Mouse (Mus musculus) hindlimb bud, embryonic 11.5 days (tissue): ENCODE results near the gene Oscp1.

ENCODE experiments used
- DNase-seq: peaks from one replicate; pipeline ENCODE4 v3.0.0-alpha.2; 2012; ENCODE audit warnings: low read depth, low spot score; ENCODE audit errors: extremely low spot score

Oscp1 gene

DNA sequence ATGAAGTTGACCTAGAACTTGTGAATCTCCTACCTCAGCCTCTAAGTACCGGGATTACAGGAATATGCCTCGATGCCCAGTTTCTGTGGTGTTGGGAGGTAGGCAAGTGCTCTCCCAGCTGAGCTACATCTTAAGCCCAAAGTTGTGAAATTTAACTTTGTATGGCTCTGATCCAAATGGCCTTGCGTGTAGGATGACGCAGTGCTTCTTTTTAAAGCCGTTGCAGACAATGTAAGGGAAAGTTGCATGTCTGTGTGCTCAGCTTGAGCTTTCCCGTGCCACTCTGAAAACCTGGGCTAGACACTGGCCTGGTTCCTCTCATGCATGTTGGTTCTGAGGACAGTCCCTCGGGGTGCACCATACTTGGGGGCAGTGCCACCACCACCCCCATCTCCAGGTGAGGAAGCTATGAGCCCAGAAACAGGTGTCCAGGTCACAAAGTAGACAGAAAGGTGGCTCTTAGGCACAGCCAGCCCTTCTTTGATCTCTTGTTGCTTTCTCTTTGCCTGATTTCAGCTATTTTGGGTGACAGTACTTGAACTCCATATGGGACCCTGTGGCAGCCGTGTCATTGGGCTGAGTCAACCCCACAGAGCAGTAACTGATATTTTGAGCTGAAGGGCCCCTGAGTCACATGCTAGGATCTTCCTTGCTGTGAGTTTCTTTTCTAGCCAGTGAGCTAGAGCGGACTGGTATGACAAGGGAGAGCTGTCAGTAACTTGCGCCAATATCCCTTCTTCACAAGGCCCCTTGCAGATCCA, 51.4 kb downstream of the Oscp1 start:
- no peak for DNase-seq

DNA sequence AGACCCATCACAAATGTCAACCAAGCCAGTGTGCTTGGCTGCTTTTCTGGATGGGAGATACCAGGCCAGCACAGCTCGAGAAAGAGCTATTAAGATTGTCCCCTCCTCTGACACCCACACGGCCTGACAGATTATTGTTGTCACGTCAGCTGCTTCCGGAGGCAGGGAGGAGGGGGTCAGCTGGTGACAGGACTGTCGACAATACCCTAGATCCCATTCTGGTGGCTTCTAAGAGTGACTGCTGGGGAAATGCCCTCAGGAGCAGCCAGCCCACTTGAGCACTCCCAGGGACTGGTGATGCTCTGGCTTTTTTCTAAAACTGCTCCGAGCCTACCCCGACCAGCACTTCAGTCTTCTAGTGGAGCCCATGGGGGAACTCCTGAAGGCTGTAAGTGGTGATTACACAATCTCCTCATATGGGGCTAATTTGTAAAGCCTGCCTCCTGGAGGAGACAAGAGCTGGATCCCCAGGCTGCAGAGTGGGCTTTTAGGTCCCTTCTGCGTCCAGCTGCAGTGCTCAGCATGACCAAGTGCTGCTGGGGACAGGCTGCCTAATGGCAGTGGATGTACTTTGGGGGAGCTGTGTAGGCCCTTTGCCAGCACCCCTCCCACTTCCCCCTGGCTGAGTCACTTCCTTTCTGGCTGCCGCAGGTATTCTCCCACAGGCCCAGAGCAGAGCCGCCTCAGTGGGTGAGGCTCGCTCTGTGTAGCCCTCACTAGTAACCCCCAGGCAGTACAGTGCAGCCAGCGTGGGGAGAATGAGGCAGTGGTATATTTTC, 52.2 kb downstream of the Oscp1 start:
- DNase-seq, result no peak

DNA sequence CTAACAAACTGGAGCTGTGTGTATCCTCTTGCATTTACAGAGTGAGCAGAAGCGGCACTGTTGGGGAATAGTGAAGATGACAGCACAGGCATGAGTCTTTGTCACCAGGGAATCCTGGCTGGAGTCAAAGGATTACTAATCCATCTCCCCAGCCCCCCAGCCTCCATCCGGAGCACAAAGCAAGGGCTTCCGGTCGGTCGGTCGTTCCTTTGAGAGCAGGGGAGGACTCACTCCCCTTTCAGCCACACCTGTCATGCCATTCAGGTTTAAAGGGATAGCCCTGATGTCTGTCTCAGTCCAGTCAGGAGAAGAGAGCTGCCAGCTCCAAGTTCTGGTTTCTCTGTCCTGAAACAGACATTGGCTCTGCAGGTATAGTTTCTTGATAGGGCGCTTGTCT, 52.8 kb downstream of the Oscp1 start:
- no peak for DNase-seq

DNA sequence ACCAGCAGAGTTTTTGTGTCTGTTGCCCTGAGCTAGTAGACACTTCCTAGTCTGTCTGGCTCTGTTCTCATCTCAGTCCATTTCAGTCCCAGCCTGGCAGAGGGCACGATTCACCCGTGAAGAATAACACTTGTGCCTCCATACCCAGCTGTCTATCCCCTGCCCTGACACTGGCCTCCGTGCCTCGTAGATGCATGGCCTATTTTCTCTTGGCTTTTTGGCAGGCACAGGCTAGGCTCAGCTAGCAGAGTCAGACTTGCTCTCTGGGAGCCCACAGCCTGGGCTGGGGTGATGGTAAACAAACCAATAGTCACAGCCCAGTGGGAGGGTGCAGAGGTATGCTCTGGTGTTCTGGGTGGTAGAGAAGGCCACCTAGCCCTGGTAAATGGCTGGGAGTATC, 54.9 kb downstream of the Oscp1 start:
- no peak for DNase-seq

DNA sequence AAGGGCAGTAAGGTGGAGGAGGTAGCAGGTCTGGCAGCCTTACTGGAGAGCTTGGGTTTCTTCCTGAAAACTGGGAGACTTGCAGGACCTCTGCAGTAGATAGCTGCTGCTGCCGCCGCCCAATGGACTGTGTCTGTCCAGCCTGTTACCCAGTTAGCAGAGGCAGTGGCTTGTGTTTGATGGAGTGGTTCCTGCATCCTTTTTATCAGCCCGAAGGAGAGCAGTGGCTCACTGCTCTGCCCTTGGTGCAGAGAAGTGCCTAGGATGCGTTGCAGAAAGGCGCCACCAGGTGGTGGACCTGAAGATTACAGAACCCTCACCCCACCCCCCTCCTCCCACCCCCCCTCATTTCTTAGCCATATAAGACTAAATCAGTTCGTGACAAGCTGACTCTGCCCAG, 55.6 kb downstream of the Oscp1 start:
- DNase-seq, result no peak

DNA sequence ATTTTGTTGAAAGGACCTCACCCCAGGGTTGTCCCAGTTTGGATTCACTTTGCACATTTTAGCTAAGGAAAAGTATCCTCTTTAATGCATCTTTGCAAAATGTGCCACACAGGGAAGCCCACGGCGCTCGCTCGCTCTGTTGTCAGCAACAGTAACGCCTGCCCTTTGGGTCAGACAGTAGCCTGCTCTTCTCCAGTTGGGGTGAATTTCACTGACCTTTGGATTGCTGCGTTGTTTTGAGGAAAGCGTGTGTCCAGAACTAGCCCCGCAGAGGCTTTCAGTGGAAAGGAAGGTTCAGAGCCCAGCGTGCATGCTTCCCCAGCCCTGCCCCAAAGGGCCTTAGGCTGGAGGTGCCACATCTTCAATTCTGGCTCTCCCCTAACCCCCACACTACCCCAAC, 57.0 kb downstream of the Oscp1 start:
- DNase-seq, result no peak

DNA sequence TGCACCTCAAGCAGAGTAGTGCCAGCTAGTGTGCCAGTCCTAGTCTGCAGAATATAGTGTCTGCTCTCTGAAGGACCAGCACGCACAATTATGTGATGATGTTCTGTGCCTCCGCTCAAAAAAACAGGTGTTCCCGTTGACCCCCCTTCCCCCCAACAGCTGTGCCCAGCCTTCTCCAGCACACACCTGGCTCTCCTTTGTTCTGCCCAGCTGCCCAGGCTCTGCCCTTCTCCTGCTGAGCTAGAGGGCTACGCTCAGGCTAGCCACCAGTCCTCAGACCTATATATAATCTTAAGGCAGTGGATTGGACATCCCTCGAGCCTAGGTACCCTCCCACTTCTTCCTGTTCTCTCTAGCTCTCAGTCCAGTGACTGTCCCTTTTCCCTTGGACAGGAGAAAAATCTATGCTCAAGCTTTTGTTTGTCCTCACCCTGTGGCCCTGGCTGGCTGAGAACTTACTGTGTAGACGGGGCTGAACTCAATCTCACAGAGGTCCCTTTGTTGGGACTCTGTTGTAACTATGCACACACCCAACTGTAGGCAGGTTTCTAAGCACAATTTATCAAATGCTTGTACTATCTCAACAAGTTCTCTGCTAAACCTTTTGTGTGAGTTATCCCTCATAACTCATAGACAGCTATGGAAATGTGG, 57.6 kb downstream of the Oscp1 start:
- DNase-seq, result no peak

DNA sequence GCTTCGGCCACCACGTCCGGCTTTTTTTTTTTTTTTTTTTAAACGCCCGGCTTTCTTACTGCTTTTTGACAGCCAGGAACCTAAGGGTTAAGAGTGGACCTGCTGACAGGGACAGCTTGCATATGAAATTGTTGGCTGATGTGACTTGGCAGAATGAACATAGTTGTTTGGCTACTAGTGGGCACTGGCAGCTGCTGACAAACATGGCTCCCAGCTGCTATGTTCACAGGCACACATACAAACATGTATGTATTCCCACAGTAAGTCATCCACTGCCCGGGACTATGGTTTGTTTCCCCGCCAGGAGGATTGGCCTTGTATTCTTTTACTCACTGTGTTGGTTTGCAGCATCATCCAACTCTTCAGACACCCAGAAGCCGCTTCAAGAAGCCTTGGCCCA, 58.8 kb downstream of the Oscp1 start:
- no peak for DNase-seq

DNA sequence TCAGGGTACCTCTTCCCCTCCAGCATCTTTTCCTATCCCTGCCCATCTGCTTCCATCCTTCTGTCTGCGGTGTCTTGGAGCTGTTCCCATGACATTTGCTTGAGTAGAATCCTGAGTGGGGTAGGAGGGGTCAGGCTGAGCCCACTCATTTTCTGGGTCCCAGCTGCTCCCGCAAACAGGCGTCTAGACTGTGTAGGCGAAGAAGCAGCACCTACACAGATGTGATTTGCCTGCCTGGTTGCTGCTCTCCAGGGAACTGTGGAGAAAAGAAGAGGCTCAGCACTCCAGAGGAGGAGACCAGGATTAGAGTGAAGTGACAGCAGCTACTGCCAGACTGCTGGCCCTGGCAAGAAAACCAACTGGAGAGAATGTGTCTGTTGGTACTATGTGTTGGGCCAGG, 60.3 kb downstream of the Oscp1 start:
- no peak for DNase-seq

DNA sequence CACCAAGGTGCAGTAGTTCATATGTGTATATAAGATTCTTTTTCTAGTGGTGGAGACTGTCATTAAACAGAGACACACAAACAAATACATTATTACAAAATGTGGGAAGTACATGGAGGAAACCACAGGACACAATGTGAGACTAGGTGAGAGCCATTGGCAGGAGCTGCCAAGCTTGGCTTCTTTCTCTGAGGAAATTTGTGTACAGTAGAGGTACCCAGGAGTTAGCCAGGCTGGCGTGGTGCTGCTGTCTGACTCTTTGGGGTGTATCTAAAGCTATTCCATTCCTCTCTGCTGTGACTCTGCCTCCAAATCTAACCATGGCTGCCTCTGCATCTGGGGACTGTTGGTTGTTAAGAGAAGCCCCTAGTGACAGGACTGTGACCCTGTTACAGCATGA, 60.7 kb downstream of the Oscp1 start:
- DNase-seq, result no peak

DNA sequence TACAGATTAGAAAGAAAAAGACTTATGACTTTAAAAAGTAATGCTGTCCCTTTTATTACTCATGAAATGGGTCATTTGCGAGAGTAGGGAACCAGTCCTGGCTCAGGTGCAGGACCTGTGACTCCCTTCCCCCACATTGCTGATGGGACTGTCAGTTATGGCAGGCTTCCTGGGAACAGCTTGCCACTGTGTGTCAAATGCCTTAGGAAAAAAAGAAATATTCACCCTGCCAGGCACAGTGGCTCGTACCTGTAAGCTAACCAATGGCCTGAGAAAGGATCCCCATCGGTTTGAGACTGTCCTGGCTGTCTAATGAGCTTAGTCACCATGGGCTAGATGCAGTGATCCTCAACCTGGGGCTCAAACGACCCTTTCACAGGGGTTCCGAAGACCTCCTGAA, 61.7 kb downstream of the Oscp1 start:
- no peak for DNase-seq

DNA sequence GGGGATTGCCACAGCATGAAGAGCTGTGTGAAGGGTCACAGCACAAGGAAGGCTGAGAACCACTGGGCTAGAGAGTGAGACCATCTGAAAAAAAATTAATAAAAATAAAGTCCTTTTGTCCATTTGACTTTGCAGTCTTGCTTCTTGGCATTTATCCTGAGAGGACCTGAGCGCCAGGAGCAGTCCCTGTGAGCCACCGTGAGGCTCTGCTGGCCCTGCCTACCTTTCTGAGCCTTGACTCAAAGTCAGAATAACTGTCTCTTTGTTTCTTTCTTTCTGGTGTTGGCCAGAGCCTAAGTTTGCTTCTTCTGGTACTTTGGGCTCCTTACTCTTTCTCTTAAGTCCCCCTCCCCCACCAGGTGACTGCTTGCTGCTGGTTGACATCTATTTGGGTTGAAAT, 62.1 kb downstream of the Oscp1 start:
- no peak for DNase-seq

DNA sequence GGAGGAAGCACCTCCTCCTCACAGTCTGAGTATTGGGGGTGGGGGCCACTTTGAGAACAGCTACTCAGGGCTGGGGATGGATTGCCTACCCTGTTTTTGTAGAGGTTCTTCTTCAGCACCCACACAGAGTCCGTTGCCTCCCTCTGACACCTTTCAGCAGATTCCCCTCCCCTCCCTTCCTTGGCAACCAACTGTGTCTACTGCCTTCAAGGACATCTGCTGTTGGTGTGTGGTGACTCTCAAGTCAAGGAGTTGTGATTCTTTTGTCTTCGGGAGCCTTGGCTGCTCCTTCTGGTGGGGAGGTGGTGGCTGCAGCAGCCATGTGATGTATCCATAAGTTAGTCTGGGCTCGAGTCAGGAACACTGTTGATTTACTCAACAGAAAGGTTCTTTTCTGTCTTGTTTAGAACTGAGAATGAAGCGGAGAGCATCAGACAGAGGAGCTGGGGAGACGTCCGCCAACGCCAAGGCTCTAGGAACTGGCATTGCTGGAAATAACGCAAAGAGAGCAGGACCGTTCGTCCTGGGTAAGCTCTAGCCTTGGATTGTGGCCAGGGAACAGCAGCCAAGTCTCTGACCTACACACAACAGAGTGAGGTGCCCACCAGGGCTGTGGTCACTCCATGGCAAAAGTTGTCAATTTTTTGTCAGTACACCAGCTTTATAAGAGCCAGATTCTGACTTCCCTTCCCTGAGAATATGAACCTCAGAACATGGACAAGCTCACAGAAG, 65.1 kb downstream of the Oscp1 start:
- DNase-seq, result no peak

DNA sequence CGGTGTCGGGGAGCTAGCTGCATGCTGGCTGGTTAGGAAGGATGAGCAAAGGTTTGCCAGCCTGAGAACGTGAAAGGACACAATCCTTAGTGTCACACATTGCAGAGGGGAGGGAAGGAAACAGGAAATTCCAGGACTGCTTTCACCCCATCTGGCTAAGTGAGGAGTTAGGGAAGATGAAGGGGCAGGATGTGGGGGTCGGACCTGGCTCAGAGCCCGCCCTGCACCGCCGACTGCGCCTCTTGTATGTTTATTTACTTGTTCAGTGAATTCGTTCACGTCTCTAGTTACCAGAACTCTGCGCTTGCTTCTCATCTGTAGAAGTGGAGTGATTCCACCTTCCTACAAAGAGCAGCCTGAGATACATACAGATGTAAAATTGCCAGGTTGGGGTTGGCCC, 72.1 kb downstream of the Oscp1 start:
- DNase-seq, result no peak

DNA sequence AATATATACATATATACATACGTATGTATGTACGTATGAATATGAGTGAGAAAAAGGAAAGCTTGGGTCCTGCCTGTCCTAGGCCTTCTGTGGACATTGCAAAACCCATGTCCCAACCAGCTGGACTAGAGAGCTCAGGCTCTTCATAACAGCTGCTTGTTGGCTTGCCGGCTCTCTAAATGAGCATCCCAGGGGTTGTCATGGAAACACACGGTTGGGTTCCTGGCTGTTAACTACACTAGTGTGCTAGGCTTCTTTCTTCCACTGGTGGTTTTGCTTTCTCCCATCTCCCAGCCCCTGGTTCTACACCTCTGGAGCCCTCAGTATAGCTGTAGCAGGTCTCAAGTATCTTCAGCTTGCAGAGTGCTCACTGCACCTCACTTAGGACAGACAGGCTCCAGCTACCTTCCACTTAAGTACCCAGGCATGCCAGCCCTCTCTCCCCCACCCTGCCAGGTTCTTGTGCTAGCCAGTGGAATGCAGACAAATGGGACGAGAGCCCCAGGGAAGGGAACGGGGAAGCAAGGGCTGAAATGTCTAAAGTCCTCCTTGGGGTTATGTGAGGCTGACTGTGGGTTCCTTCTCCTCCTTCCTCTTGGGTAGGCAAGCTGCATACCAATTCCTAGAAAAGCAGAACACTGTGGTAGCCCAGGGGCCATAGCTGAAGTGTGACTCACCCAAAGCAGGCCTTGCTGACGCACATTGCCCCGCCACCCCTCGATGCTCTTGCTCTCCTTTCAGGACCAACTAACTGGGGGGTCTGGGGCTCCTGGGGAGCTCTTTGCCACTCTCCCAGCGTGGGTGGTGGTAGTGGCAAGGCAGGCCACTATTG, 73.1 kb downstream of the Oscp1 start:
- no peak for DNase-seq

DNA sequence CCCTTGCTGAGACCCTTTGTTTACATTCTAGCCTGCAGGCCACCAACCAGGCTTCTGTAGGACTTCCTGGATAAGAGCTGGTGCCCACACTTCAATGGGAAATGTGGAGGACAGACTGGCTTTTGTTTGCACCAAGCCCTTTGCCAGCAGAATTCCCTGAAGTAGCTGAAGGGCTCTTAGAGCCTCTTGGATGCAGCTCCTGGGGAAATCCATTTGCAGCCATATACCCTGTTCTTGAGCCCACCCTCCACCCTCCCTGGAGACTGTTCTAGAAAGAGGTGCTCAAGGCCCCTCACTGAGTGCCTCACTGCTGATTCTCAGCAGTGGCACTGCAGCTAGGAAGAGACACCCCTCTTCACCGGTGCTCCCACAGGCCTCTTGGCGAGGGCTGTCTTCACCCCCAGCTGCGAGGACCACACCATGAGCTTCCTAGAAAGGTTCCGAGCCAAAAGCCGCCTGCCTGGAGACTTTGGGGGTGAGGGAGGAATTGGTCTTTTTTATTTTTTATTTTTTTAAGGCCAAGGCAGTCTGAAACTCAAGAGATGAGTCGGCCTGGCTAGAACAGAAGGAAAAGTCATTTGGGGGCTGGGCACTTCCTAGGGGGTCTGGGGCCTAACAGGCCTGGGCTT, 74.4 kb downstream of the Oscp1 start:
- DNase-seq, result no peak

DNA sequence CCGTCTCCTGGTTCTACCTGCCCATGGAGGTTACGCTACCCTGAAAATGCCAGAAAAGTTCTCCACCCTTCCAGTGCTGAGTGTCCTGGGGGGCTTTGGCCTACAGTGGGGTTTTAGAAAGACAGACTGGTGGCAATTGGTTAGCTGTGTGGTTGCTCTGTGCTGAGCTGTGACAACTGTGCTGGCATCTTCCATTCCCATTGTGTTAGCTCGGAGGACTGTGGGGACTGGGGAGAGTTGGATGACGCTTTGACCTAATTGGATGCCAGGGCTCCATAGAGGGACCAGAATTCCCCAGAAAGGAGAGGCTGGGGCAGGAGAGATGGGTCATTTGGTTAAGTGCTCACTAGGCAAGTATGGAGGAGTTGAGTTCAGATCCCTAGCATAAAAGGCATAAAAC, 75.9 kb downstream of the Oscp1 start:
- no peak for DNase-seq

DNA sequence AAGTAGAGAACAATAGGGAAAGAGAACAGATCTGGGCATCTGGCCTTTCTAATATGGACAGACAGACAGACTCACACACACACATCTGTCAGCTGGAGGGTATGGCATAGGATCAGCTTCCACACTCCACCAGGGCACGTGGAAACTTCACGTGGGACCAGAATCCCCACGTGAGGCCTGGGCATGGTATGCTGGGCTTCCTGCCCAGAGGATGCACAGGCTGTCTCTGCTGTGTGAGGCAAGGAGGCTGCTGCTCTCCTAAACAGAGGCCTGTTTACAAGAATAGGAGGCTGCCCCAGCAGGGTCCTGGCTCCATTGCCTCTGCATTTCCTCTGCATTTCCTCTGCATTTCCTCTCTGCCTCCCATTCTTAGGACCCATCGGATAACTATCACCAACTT, 76.3 kb downstream of the Oscp1 start:
- no peak for DNase-seq

DNA sequence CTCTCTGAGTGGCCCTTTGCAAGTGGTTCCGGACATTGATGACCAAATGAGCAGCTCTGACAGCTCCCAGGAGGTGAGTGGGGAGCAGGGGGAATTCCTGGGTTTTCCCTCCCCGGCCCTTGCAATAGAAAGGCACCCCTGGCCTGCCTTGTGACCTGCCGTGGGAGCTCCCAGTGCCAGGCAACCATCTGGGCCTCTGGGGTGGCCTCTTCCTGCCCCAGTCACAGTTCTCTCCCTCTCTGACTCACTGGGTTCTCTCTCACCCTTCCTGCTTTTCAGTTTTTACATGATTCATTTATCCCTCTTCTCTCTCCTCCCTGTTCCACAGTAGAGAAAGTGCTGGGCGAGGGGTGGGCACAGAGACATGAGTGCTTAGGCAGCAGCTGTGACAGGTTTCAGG, 79.4 kb downstream of the Oscp1 start:
- DNase-seq, result no peak

DNA sequence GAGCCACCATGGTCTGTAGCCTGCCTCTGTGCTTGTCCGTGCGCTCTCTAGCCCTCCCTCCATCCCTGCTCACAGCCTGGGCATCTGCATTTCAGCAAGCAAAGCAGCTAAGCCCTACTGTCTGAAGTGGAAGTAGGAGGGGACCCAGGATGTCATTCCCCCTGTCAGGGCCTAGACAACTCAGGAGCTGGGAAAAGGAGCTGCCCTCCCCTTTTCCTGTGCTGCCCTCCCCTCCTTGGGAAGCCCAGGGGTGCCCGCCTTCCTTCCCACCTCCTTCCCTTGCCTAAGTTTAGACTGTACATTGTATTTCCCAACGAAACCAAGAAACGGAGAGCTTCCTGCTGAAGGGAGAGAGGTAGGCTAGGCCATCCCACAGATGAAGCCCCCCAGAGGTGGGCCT, 82.7 kb downstream of the Oscp1 start:
- DNase-seq, result no peak
